Mouse (Mus musculus) thymus, adult 18-20 months (tissue): ENCODE measurements around the gene Nxpe5.

Source experiments
- DNase-seq, 2 experiments: peaks; one replicate each; pipeline ENCODE4 v3.0.0; 2022; ENCODE audit warnings: mixed read lengths in 2 of 2

Gene Nxpe5

GRCm38 (mm10) chr5:138279585-138280424 is 54.1 kb downstream of the Nxpe5 start, which contains the start of the genes Gm43720, Gpc2 and Stag3:
TSS of gene Gm43720 (minus strand) at chr5:138279958.
TSS of gene Gpc2 (minus strand) at chr5:138280005.
TSS of gene Stag3 (plus strand) at chr5:138280240.
- peak; percentile 83 to 90 for DNase-seq

- no peak for DNase-seq
Observed at GRCm38 (mm10) chr5:138280425-138280768, 54.7 kb downstream of the Nxpe5 start.

- DNase-seq, result no peak
Observed at GRCm38 (mm10) chr5:138280829-138281228, 55.1 kb downstream of the Nxpe5 start.

- DNase-seq, result no peak
Observed at GRCm38 (mm10) chr5:138281798-138282197, 56.1 kb downstream of the Nxpe5 start.

- DNase-seq, result no peak
Observed at GRCm38 (mm10) chr5:138283540-138283939, 57.8 kb downstream of the Nxpe5 start.

GRCm38 (mm10) chr5:138287861-138288260 is 62.2 kb downstream of the Nxpe5 start:
- DNase-seq, result no peak

- DNase-seq, result no peak
Observed at GRCm38 (mm10) chr5:138291638-138292037, 65.9 kb downstream of the Nxpe5 start.

DNA sequence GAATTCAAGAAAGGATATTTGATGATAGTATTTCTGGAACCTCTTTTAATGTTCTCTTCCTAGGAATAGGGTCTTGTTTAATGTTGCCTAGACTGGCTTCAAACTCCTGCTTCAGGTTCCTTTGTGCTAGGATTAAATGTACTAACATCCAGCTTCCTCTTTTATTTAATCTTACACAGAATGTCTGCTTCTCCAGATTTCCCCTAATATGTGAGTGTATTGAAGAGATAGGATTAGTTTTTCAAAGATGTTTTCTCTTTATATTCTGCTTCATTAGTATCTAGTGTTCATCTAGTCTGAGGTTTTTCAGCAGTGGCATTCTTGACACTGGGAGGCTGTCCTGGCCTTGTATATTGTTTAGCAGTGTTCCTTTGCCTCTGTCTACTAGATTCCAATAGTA is 68.5 kb downstream of the Nxpe5 start:
- no peak for DNase-seq

DNA sequence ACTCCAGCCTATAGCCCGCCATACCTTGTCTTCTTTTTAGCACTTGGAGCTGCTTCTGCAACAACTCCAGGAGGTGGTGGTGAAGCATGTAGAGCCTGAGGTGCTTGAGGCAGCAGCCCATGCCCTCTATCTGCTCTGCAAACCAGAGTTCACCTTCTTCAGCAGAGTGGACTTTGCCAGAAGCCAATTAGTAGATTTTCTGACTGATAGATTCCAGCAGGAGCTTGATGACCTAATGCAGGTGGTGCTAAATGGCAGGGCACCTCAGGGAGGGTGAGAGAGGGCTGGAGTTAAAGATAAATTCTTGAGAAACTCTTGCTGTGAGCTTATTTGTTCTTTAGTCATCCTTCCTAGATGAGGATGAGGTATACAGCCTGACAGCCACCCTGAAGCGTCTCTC is 73.9 kb downstream of the Nxpe5 start:
- no peak for DNase-seq
